Mouse (Mus musculus) hindbrain, embryonic 13.5 days (tissue): ENCODE data around the gene Gm49398. TPM values are rescaled to one million over a fixed set of nuclear protein-coding genes. Genes with fewer than 3 reads are reported as not detected.

Experiments
- ATAC-seq: fragments of 200-750 bp; cut with Nextera tagmentation; 2 replicates; pipeline ENCODE4 v1.8.0; 2017; ENCODE audit warnings: moderate TSS enrichment; ENCODE audit not compliant: low FRiP score
- H3K27ac ChIP-seq: fragments of 300-500 bp; sonication (generic); 2 replicates; pipeline ENCODE4 v1.5.1; 2015; ENCODE audit warnings: inconsistent platforms, mild to moderate bottlenecking, moderate library complexity
- H3K27me3 ChIP-seq: fragments of 300-500 bp; sonication (generic); 2 replicates; pipeline ENCODE4 v1.6.1; 2015; ENCODE audit warnings: mild to moderate bottlenecking, inconsistent platforms
- H3K36me3 ChIP-seq: fragments of 300-500 bp; sonication (generic); 2 replicates; pipeline ENCODE4 v1.6.1; 2015; ENCODE audit warnings: mild to moderate bottlenecking, inconsistent platforms
- H3K4me1 ChIP-seq: fragments of 300-500 bp; sonication (generic); replicated peaks from 2 replicates; pipeline ENCODE4 v1.6.1; 2015; ENCODE audit warnings: inconsistent platforms
- H3K4me2 ChIP-seq: fragments of 300-500 bp; sonication (generic); 2 replicates; pipeline ENCODE4 v1.6.1; 2015; ENCODE audit warnings: inconsistent platforms, mild to moderate bottlenecking, moderate library complexity
- H3K4me3 ChIP-seq: fragments of 300-500 bp; sonication (generic); 2 replicates; pipeline ENCODE4 v1.5.1; 2015; ENCODE audit warnings: mild to moderate bottlenecking, inconsistent platforms
- H3K9ac ChIP-seq: fragments of 300-500 bp; sonication (generic); 2 replicates; pipeline ENCODE4 v1.6.1; 2015; ENCODE audit warnings: mild to moderate bottlenecking, inconsistent platforms
- H3K9me3 ChIP-seq: fragments of 300-500 bp; sonication (generic); 2 replicates; pipeline ENCODE4 v1.6.1; 2016; ENCODE audit warnings: inconsistent platforms
- WGBS: fragments of 180-500 bp; shearing (Covaris S2); methylation state at CpG from one replicate; pipeline ENCODE4 v1.1.7; 2015; 5-methylcytosine and 5-hydroxymethylcytosine counted together
- microRNA-seq: library from miRNA; unstranded; fragments of <30 nt; microRNA quantifications from one replicate; pipeline ENCODE4, GENCODE M21; 2016
- polyA plus RNA-seq: library from polyadenylated mRNA; unstranded; fragments of >200 nt; fragmentation: Nextera tagmentation; extraction: Ambion mirVana; gene quantifications from 2 replicates; pipeline ENCODE4 v1.2.1, GENCODE M21; 2015

Gene Gm49398
- polyA plus RNA-seq = not detected in 2 replicates

DNA sequence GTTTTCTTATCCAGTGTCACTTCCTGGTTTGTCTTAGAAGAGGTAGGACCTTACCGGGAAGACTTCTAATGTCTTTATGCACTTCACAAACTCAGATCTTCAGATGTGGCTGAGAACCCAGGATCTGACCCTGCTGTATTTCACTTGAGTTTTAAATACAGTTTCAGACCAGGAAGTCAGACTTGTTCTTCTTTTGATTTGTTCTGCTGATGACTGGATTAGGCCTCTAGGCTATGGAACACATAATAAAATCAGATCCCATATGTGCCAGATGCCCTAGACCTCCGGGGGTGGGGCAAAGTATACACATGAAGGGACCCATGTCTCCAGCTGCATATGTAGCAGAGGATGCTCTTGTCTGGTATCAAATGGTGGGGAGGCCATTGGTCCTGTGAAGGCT is at the start of gene Gm49398:
TSS of gene Gm49398 (minus strand) at position 101 of the 400 bp plus-strand sequence.
- Histone ChIP-seq H3K4me3 (no peak within 1 kb of the TSS), H3K4me2 (no peak within 1 kb of the TSS), H3K4me1 (no peaks in the 10 kb centered on the region), H3K36me3 (no peaks in the 10 kb centered on the region), H3K9ac (no peak within 1 kb of the TSS), H3K27ac (no peak within 1 kb of the TSS), H3K27me3 (no peaks in the 10 kb centered on the region), H3K9me3 (peaks cover 30% of the 10 kb centered on the region)
- no peak for ATAC-seq
- WGBS = 85% methylated on average over 2 of the region's 2 CpGs

DNA sequence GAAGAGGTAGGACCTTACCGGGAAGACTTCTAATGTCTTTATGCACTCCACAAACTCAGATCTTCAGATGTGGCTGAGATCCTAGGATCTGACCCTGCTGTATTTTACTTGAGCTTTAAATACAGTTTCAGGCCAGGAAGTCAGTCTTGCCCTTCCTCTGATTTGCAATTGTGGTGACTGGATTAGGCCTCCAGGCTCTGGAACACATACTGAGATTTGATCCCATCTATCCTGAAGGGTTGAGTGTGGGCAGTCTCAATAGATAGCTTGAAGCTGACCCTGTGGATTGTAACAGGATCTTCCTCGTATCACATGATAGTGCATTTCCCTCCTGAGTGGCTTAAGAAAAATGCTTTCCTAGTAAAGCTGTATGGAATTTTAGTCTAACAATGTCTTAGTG is 33.4 kb downstream of the Gm49398 start, which contains the start of gene Cts8:
TSS of gene Cts8 (minus strand) at position 101 of the 400 bp plus-strand sequence.
- no peak for ATAC-seq
- WGBS = 87% methylated on average over 2 of the region's 2 CpGs

DNA sequence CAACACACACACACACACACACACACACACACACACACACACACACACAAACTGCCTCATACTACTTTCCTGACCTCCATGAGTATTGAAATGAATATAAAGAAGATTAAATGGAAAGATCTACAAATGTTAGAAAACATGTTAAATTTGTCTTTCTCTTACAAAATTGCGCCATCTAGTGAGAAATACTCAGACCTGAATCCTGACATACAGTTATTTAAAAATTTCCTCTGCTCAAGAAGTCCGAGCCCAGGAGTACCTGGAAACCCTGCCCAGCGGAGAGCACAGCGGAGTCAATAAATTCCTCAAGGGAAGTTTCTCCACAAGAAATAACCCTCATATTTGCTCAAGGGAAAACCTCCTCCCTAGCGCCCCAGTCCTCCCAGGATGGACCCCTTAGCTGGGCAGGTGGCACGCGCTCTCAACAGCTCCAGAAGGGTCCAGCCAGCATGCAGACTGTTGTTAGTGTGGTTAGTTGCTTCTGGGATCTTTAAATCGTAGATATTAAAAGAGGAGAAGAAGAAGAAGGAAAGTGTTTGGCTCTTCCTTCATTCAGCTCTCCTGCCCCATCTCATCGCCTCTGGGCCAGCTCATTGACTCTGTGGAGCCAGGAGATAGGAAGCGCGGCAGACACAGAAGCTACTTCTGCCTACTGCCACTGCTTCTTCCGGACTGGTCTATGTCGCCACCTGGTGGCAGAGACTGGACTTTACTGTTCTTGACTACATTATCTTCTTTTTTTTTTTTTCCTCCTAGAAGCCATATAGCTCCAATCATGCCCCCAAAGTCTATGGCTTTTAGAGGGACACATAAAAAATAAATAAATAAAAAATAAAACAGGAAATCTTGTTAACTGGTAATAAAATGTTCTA is 47.3 kb downstream of the Gm49398 start:
- Histone ChIP-seq H3K36me3 (no peaks in the 10 kb centered on the region), H3K27ac (no peak overlapping the region), H3K4me3 (no peak overlapping the region), H3K27me3 (no peaks in the 10 kb centered on the region), H3K9me3 (peaks cover 15% of the 10 kb centered on the region), H3K4me1 (no peaks in the 10 kb centered on the region), H3K9ac (no peak overlapping the region), H3K4me2 (no peak overlapping the region)
- no peak for ATAC-seq
- WGBS = 66% methylated on average over 13 of the region's 13 CpGs

More for the DNA sequence above, 33.4 kb downstream of the Gm49398 start, which contains the start of gene Cts8:
- Histone ChIP-seq H3K36me3 (no peaks in the 10 kb centered on the region), H3K27ac (no peak within 1 kb of the TSS), H3K9me3 (peaks cover 36% of the 10 kb centered on the region), H3K4me3 (no peak within 1 kb of the TSS), H3K4me2 (no peak within 1 kb of the TSS), H3K4me1 (no peaks in the 10 kb centered on the region), H3K27me3 (no peaks in the 10 kb centered on the region), H3K9ac (no peak within 1 kb of the TSS)

DNA sequence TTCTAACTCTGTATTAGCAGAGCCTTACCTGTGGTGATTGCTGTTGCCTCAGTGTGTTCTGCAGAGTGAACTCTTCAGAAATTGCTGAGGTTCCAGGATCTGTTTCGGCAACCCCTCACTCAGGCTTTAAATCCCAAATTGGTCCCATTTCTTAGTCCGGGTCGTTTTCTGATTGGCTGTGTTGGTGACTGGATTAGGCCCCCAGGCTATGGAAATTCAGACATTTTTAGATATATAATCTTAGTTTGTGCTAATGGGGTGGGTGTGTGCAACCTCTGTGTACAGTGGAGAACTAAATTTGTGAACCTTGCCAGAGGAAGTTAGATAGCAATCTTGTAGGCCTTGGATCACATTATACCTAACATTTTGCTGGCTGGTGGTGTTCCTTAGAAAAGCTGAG is 85.3 kb downstream of the Gm49398 start, which contains the start of gene Cts6:
TSS of gene Cts6 (minus strand) at position 101 of the 400 bp plus-strand sequence.
- H3K9ac ChIP-seq = no peak within 1 kb of the TSS
- peaks cover 39% of the 10 kb centered on the region for H3K9me3 ChIP-seq
- H3K4me2 ChIP-seq = no peak within 1 kb of the TSS
- no peak within 1 kb of the TSS for H3K27ac ChIP-seq
- ATAC-seq = no peak
- H3K27me3 ChIP-seq = no peaks in the 10 kb centered on the region
- WGBS = 89% methylated on average over 3 of the region's 3 CpGs
- no peak within 1 kb of the TSS for H3K4me3 ChIP-seq
- H3K36me3 ChIP-seq = no peaks in the 10 kb centered on the region
- no peaks in the 10 kb centered on the region for H3K4me1 ChIP-seq

Small RNAs within 50 kb of the gene (microRNA-seq; reads per million reads assigned to microRNA genes)
- gene Gm27704 = not detected

Other genes with a start within 250 kb of the Gm49398 start
- gene Ctsq, start 248.2 kb downstream of the Gm49398 start, polyA plus RNA-seq = not detected in 2 replicates
- not detected in 2 replicates for gene Ctsr, start 124.6 kb downstream of the Gm49398 start, polyA plus RNA-seq
- not detected in 2 replicates for gene Cts6, start 85.4 kb downstream of the Gm49398 start, polyA plus RNA-seq
- gene Cts8, start 33.5 kb downstream of the Gm49398 start, polyA plus RNA-seq = not detected in 2 replicates
- gene Cts7, start 69.4 kb upstream of the Gm49398 start, polyA plus RNA-seq = not detected in 2 replicates